8 mouse cellular contexts compared by ENCODE assay signal in the genomic region with DNA sequence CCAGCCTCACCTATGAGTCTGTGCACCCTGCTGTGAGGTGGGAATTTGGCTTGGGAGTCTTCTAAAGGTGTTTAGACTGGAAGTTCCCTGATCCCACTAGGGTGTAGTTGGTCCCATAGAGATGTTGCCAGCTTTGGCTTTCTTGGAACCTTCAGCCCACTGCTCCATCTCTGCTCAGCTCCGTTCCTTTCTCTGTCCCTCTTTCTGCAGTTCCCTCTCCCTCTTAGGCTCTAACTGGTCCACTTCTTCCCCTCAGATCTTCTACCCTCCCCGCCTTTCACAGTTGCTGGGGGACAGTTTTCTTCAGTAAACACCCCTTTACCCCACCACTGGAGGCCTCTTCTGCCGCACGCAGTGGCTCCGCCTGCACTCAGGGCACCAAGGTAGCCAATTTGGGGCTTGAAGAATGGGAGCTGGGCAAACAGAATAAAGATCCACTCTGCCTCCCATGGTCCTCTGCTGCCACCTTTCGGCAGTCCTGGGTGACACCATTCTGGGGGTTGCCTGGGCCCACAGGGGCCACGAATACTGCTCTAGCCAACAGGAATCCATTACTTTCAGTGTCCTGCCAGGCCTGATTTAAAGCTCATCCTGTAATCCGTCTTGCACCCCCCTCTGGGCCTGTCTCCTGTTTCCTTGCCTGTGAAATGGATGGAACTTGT.
DNase-seq lines count a peak whose midpoint lies in the region; ATAC-seq and TF ChIP-seq lines count a peak whose summit lies in the region.

No protein-coding gene starts in this region.

- no peak for TF ChIP-seq EP300 in stomach, postnatal 0 days (optimal IDR thresholded peaks at IDR 0.05)

- no peak overlapping the region for H3K4me2 ChIP-seq in limb, embryonic 14.5 days (replicated peaks; ENCODE audit: low read depth, low read length, severe bottlenecking)
- H3K4me2 ChIP-seq in neural tube, embryonic 12.5 days (replicated peaks): no peak overlapping the region
- H3K4me2 ChIP-seq in stomach, postnatal 0 days (replicated peaks; ENCODE audit: low read depth): no peak overlapping the region

- H3K4me3 ChIP-seq in kidney, adult 2 months (ENCODE audit: insufficient read depth, low read depth, low read length): no peak overlapping the region
- H3K4me3 ChIP-seq in limb, embryonic 14.5 days (replicated peaks; ENCODE audit: low read length): no peak overlapping the region
- H3K4me3 ChIP-seq in neural tube, embryonic 12.5 days: no peak overlapping the region
- no peak overlapping the region for H3K4me3 ChIP-seq in stomach, postnatal 0 days (ENCODE audit: low read depth, low read length)

- H3K27me3 ChIP-seq in kidney, adult 2 months (replicated peaks; ENCODE audit: control insufficient read depth, insufficient read depth, low read length): no peaks in the 10 kb centered on the region
- H3K27me3 ChIP-seq in limb, embryonic 14.5 days (ENCODE audit: control insufficient read depth, insufficient read depth, low read length): 0 out of 2 replicates have a peak, but pooled peaks cover 3% of the 10 kb centered on the region
- H3K27me3 ChIP-seq in neural tube, embryonic 12.5 days (replicated peaks): peaks cover 9% of the 10 kb centered on the region; the same call in 1 of the 2 replicates
- no peaks in the 10 kb centered on the region for H3K27me3 ChIP-seq in stomach, postnatal 0 days (ENCODE audit: control insufficient read depth, insufficient read depth, low read length)

- intact Hi-C loops in gastrocnemius, postnatal 14 days (cut with DNase I; ENCODE audit: low total_unique reads): loop anchor here (10.0 kb wide), 1 partner anchor 523 kb away; a partner anchor contains a TSS

- no peak overlapping the region for H3K27ac ChIP-seq in kidney, adult 2 months (ENCODE audit: insufficient read depth, low read depth, low read length)
- no peak overlapping the region for H3K27ac ChIP-seq in limb, embryonic 14.5 days (replicated peaks; ENCODE audit: low read depth, low read length)
- no peak overlapping the region for H3K27ac ChIP-seq in neural tube, embryonic 12.5 days
- H3K27ac ChIP-seq in stomach, postnatal 0 days (replicated peaks): no peak overlapping the region

- H3K4me1 ChIP-seq in kidney, adult 2 months (ENCODE audit: control insufficient read depth, insufficient read depth, low read length): no peaks in the 10 kb centered on the region
- H3K4me1 ChIP-seq in limb, embryonic 14.5 days (ENCODE audit: control insufficient read depth, insufficient read depth, low read length): peaks cover 3% of the 10 kb centered on the region
- no peaks in the 10 kb centered on the region for H3K4me1 ChIP-seq in neural tube, embryonic 12.5 days
- no peaks in the 10 kb centered on the region for H3K4me1 ChIP-seq in stomach, postnatal 0 days (replicated peaks; ENCODE audit: control insufficient read depth, insufficient read depth)

- H3K9ac ChIP-seq in limb, embryonic 14.5 days (ENCODE audit: low read depth, low read length, severe bottlenecking): no peak overlapping the region
- H3K9ac ChIP-seq in neural tube, embryonic 12.5 days: no peak overlapping the region
- no peak overlapping the region for H3K9ac ChIP-seq in stomach, postnatal 0 days (ENCODE audit: low read length)

- ATAC-seq in common myeloid progenitor, adult 5-6 weeks (replicated peaks; ENCODE audit: low read depth, poor library complexity, severe bottlenecking): peak; percentile 96
- ATAC-seq in limb, embryonic 14.5 days (ENCODE audit: low FRiP score, low read depth): peak; percentile 48; the same call in 1 of the 2 replicates
- peak; percentile 74 for ATAC-seq in neural tube, embryonic 12.5 days (ENCODE audit: low FRiP score, low read depth)
- peak; percentile 18; the same call in 1 of the 2 replicates for ATAC-seq in stomach, postnatal 0 days (ENCODE audit: low FRiP score, low TSS enrichment)

- no peaks in the 10 kb centered on the region for H3K9me3 ChIP-seq in limb, embryonic 14.5 days (ENCODE audit: control insufficient read depth, low read length)
- H3K9me3 ChIP-seq in neural tube, embryonic 12.5 days: no peaks in the 10 kb centered on the region
- no peaks in the 10 kb centered on the region for H3K9me3 ChIP-seq in stomach, postnatal 0 days (ENCODE audit: control insufficient read depth, low read length)

- no peak for TF ChIP-seq POLR2A in kidney, adult 2 months (IDR thresholded peaks at IDR 0.05; ENCODE audit: low read depth, low read length)
- TF ChIP-seq POLR2A in limb, embryonic 14.5 days (IDR thresholded peaks at IDR 0.05; ENCODE audit: borderline replicate concordance, extremely low read depth, insufficient read depth, insufficient read length): no peak

- H3K36me3 ChIP-seq in kidney, adult 2 months (ENCODE audit: control insufficient read depth, insufficient read depth, low read length): no peaks in the 10 kb centered on the region
- H3K36me3 ChIP-seq in limb, embryonic 14.5 days (ENCODE audit: control insufficient read depth, insufficient read depth, low read length): no peaks in the 10 kb centered on the region
- H3K36me3 ChIP-seq in neural tube, embryonic 12.5 days: no peaks in the 10 kb centered on the region
- no peaks in the 10 kb centered on the region for H3K36me3 ChIP-seq in stomach, postnatal 0 days (ENCODE audit: control insufficient read depth, insufficient read depth, low read length)

- 10% methylated on average over 8 of the region's 8 CpGs for WGBS in kidney, adult 2 months
- 27% methylated on average over 8 of the region's 8 CpGs for WGBS in limb, embryonic 14.5 days
- 24% methylated on average over 8 of the region's 8 CpGs for WGBS in neural tube, embryonic 12.5 days
- 24% methylated on average over 8 of the region's 8 CpGs for WGBS in stomach, postnatal 0 days

- TF ChIP-seq CTCF in kidney, adult 2 months (conservative IDR thresholded peaks at IDR 0.05; ENCODE audit: insufficient read depth, insufficient read length, low read depth, low read length): peak; percentile 83
- peak; percentile 89 for TF ChIP-seq CTCF in stomach, postnatal 0 days (IDR thresholded peaks at IDR 0.05; ENCODE audit: low read depth)

- DNase-seq in layer of hippocampus, adult 11-12 months (ENCODE audit: low spot score): peak; percentile 30
- no peak for DNase-seq in layer of hippocampus, adult 9-10 months (ENCODE audit: low spot score)
- DNase-seq in gastrocnemius, postnatal 14 days: peak; percentile 68
- DNase-seq in kidney, adult 2 months: peak; percentile 59
- DNase-seq in limb, embryonic 14.5 days (ENCODE audit: low spot score): peak; percentile 66
- peak; percentile 60 for DNase-seq in stomach, postnatal 0 days (ENCODE audit: low spot score)

Comparison
In these comparisons a context has a peak if more than half of its experiments do, and no peak if none do; other contexts are left out.
1. ATAC-seq: peak in every context shown above with its lines; median percentile 96 in common myeloid progenitor, adult 5-6 weeks; 74 in neural tube, embryonic 12.5 days; 48 in limb, embryonic 14.5 days; 18 in stomach, postnatal 0 days.